Mouse (Mus musculus) hindbrain, postnatal 0 days (tissue): ENCODE measurements at regions not wholly inside any gene's neighbourhood (a gene's known extent, or its start where the extent isn't known, plus 50 kb on each side); places are given as distances from the start of the nearest gene placed in this dataset.

ENCODE experiments used
- ATAC-seq: fragments of 200-750 bp; cut with Nextera tagmentation; 2 replicates; pipeline ENCODE4 v1.8.0; 2017; ENCODE audit warnings: mild to moderate bottlenecking, moderate TSS enrichment, moderate library complexity
- DNase-seq: peaks from one replicate; pipeline ENCODE4 v3.0.0-alpha.2; 2015; ENCODE audit warnings: low spot score
- H3K27ac ChIP-seq: fragments of 300-500 bp; sonication (generic); 2 replicates; pipeline ENCODE4 v1.5.1; 2014; ENCODE audit warnings: mild to moderate bottlenecking
- H3K27me3 ChIP-seq: fragments of 300-500 bp; sonication (generic); 2 replicates; pipeline ENCODE4 v1.6.1; 2014; ENCODE audit warnings: low read length, mixed read lengths; ENCODE audit not compliant: insufficient read depth
- H3K36me3 ChIP-seq: fragments of 300-500 bp; sonication (generic); 2 replicates; pipeline ENCODE4 v1.6.1; 2014; ENCODE audit warnings: low read length, mixed read lengths; ENCODE audit not compliant: insufficient read depth
- H3K4me1 ChIP-seq: fragments of 300-500 bp; sonication (generic); 2 replicates; pipeline ENCODE4 v1.6.1; 2014; ENCODE audit warnings: antibody characterized with exemption, low read length, mixed read lengths; ENCODE audit not compliant: insufficient read depth
- H3K4me2 ChIP-seq: fragments of 300-500 bp; sonication (generic); 2 replicates; pipeline ENCODE4 v1.6.1; 2014; ENCODE audit warnings: low read depth, mild to moderate bottlenecking, low read length, moderate library complexity, mixed read lengths
- H3K4me3 ChIP-seq: fragments of 300-500 bp; sonication (generic); 2 replicates; pipeline ENCODE4 v1.5.1; 2014; ENCODE audit warnings: low read length
- H3K9ac ChIP-seq: fragments of 300-500 bp; sonication (generic); replicated peaks from 2 replicates; pipeline ENCODE4 v1.6.1; 2014; ENCODE audit warnings: mild to moderate bottlenecking, low read length, moderate library complexity, mixed read lengths
- H3K9me3 ChIP-seq: fragments of 300-500 bp; sonication (generic); 2 replicates; pipeline ENCODE4 v1.6.1; 2016; ENCODE audit warnings: low read length, mixed read lengths
- CTCF ChIP-seq: IDR thresholded peaks from 2 replicates; pipeline ENCODE4 v1.5.1; 2016; ENCODE audit warnings: antibody characterized with exemption, control low read depth, low read depth
- WGBS: fragments of 180-500 bp; shearing (Covaris S2); extraction: QIAGEN DNeasy Blood & Tissue Kit; methylation state at CpG from one replicate; pipeline ENCODE4 v1.1.7; 2014; 5-methylcytosine and 5-hydroxymethylcytosine counted together

DNA sequence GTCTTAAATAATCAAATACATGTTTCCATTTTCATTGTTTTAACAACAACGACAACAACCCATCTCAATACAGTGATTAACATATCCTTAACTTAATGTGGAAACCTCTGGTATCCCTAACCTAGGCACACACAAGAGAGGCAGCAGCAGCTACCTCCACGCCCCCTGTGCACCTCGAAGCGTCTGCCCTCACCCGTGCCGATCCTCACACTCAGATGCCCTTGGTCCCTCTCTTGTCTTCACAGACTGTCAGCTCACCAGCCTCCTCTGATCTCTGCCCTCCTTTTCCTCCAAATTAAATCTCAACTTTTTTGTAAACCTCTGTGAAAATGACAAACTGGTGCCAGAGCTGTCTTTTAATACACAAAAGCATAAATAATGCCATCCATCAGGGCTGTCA, 185.2 kb downstream of the Gm45692 start:
- Histone ChIP-seq H3K4me1 (0 out of 2 replicates have a peak, but pooled peaks cover 4% of the 10 kb centered on the region), H3K36me3 (no peaks in the 10 kb centered on the region), H3K27ac (no peak overlapping the region), H3K9me3 (no peaks in the 10 kb centered on the region), H3K27me3 (no peaks in the 10 kb centered on the region), H3K9ac (no peak overlapping the region), H3K4me3 (no peak overlapping the region), H3K4me2 (no peak overlapping the region)
- no peak for ATAC-seq
- no peak for DNase-seq
- WGBS, result 47% methylated on average over 6 of the region's 6 CpGs
- TF ChIP-seq CTCF, result no peak

DNA sequence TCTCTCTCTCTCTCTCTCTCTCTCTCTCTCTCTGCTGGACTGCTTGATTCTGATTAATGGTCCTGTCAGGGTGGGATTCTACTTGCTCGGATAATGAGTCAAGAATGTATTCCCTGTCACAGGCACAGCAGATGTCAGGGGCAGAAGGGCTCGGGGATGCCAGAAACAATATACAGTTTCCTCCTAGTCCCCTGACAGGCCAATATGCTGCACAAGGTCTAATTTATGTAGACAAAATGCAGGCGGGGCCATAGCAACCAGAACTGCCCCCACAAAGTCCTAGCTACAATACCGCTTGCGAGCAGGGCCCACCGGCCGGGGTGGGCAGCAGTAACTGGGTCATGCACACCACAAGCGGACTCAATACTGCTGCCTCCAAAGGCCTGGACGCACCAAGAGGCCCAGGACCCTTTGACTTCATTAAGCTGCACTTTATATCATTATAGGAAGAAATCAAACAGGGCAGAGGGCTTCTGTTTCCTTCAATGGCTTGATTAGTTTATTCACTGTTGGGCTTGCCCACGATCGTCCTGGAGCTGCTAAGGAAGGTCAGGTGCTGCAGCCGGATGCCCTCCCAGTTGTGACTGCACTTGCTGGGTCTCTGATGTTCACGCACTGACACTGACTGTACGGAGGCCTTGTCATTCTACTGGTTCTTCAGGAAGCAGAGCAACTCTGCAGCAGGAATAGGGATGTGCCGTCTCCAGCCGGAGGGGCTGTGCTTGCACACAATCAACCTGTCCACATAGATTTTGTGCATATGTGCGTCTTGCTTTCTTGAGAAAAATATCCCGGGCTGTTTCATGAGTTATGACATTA, 185.9 kb downstream of the Gm45692 start:
- Histone ChIP-seq H3K36me3 (no peaks in the 10 kb centered on the region), H3K4me1 (0 out of 2 replicates have a peak, but pooled peaks cover 4% of the 10 kb centered on the region), H3K9ac (no peak overlapping the region), H3K9me3 (no peaks in the 10 kb centered on the region), H3K27ac (no peak overlapping the region), H3K4me3 (no peak overlapping the region), H3K27me3 (no peaks in the 10 kb centered on the region), H3K4me2 (no peak overlapping the region)
- TF ChIP-seq CTCF, result no peak
- 41% methylated on average over 18 of the region's 18 CpGs for WGBS
- ATAC-seq (peak; percentile 74), DNase-seq (peak; percentile 62)

DNA sequence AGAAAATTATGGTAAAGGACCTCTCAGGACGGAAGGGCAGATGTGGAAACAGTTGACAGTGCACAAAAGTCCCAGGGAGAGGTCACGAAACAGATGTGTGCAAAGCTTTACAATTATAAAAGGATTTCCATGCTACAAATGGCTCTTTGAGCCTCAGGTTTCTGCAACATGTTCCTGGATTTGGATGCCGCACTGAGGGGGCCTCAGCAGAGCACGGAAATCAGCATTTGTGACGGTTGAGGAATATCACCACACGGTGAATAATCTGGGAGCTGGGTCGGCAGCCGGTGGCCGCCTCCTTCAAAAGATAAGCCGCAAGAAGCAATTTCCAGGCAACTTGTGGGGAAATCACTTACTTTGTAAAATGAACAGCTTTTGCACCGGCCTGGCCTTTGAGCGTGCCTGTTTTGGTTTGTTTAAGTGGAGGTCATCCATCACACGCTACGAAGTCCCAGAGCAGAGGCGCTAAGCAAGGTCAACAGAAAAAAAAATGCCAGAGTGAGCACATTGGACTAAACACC, 188.8 kb downstream of the Gm45692 start:
- 36% methylated on average over 15 of the region's 15 CpGs for WGBS

DNA sequence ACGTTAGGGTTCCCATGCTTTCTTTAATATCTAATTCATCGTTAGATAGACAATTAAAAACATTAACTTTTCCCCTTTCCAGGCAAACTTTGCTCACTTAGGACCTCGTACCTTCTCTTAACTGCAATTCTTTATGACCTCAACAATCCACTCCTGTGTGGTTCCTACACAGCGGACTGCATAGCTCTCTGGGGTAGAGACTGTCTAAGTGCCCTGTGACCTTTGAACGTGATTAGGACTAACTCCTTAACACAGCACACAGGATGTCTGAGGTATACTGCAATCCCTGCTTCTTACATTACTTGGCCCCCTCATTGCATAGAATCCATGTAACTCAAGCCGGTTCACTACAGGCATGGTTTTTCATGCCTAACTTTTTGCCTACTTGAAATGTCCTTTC, 190.4 kb downstream of the Gm45692 start:
- H3K27me3 ChIP-seq, result no peaks in the 10 kb centered on the region
- no peaks in the 10 kb centered on the region for H3K36me3 ChIP-seq
- H3K9ac ChIP-seq, result no peak overlapping the region
- H3K4me3 ChIP-seq, result no peak overlapping the region
- no peak overlapping the region for H3K27ac ChIP-seq
- ATAC-seq (no peak), DNase-seq (no peak)
- 0 out of 2 replicates have a peak, but pooled peaks cover 4% of the 10 kb centered on the region for H3K4me1 ChIP-seq
- 91% methylated on average over 6 of the region's 6 CpGs for WGBS
- no peaks in the 10 kb centered on the region for H3K9me3 ChIP-seq
- H3K4me2 ChIP-seq, result no peak overlapping the region
- TF ChIP-seq CTCF, result no peak

More for the DNA sequence above, 188.8 kb downstream of the Gm45692 start:
- H3K4me3 ChIP-seq, result no peak overlapping the region
- no peak overlapping the region for H3K9ac ChIP-seq
- no peak for DNase-seq
- no peaks in the 10 kb centered on the region for H3K36me3 ChIP-seq
- H3K4me1 ChIP-seq, result 0 out of 2 replicates have a peak, but pooled peaks cover 4% of the 10 kb centered on the region
- H3K4me2 ChIP-seq, result no peak overlapping the region
- no peaks in the 10 kb centered on the region for H3K27me3 ChIP-seq
- no peak for ATAC-seq
- H3K9me3 ChIP-seq, result no peaks in the 10 kb centered on the region
- no peak overlapping the region for H3K27ac ChIP-seq
- TF ChIP-seq CTCF, result no peak

DNA sequence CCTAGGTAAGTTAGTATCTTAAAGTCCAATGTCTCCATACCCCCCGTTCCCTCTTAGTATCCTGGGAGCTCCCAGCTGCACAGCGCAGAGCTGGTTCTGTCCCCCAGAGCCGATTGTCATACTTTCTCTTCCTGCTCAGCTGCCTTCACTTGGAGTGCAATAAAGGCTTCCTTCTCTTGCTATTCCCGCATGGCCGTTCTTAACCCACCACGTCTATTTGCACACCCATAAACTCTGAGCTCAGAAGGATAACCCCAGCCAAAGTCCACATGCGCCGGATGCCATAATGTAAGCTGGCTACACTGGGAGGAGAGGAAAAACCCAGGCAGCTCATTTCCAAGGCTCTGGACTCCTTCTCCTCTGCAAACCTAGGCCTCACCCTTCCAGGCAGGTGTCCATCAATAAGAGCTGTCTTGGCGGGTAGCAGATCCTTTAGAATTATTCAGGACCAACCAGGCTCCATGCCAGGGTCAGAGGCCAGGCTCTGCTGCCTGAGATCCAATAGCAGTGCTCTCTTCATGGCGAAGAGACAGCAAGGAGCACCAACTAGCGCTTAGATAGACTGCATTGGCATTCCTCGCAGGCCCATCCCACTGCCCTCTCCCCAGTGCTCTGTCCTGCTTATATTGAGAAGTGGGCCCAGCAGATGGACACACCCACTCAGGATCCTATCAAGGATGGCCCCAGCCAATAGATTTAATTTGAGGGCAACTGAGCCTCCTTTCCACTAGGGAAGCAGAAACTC, 204.4 kb downstream of the Gm45692 start:
- TF ChIP-seq CTCF, result no peak
- no peaks in the 10 kb centered on the region for H3K9me3 ChIP-seq
- ATAC-seq (no peak), DNase-seq (no peak)
- no peak overlapping the region for H3K9ac ChIP-seq
- no peaks in the 10 kb centered on the region for H3K4me1 ChIP-seq
- H3K4me3 ChIP-seq, result no peak overlapping the region
- 95% methylated on average over 12 of the region's 12 CpGs for WGBS
- H3K4me2 ChIP-seq, result no peak overlapping the region
- no peak overlapping the region for H3K27ac ChIP-seq
- H3K36me3 ChIP-seq, result no peaks in the 10 kb centered on the region
- no peaks in the 10 kb centered on the region for H3K27me3 ChIP-seq

DNA sequence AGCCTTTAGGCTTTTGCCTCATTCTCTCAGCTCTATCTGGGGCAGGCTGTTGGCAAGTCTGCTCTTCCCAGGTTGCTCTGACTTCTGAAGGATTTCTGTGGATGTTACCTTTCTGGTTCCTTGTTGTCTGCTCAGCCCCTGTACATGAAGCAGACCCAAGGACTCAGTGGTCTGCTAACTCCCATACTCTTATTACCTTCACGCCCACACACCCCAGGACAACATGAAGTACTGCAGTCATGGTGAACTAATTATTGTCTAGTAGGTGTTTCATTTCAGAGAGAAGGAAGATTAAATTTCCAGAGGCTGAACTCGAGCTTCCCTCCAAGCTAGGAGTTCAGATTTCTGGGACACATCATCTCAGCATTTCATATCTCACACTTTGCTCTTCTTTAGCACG, 205.3 kb downstream of the Gm45692 start:
- TF ChIP-seq CTCF, result no peak
- Histone ChIP-seq H3K4me2 (no peak overlapping the region), H3K4me3 (no peak overlapping the region), H3K36me3 (no peaks in the 10 kb centered on the region), H3K9ac (no peak overlapping the region), H3K9me3 (no peaks in the 10 kb centered on the region), H3K27ac (no peak overlapping the region), H3K4me1 (no peaks in the 10 kb centered on the region), H3K27me3 (no peaks in the 10 kb centered on the region)
- DNase-seq, result no peak
- no peak for ATAC-seq
- WGBS, result 73% methylated on average over 3 of the region's 3 CpGs
